Mouse (Mus musculus) limb, embryonic 13.5 days (tissue): ENCODE data around the gene Trub2. TPM values are rescaled to one million over a fixed set of nuclear protein-coding genes. Genes with fewer than 3 reads are reported as not detected.

Experiments
- ATAC-seq: fragments of 200-750 bp; cut with Nextera tagmentation; 2 replicates; pipeline ENCODE4 v1.8.0; 2017; ENCODE audit warnings: low read depth, moderate number of reproducible peaks, moderate TSS enrichment; ENCODE audit not compliant: low FRiP score
- H3K27ac ChIP-seq: fragments of 300-500 bp; sonication (generic); 2 replicates; pipeline ENCODE4 v1.5.1; 2015; ENCODE audit warnings: inconsistent platforms, mild to moderate bottlenecking, moderate library complexity
- H3K27me3 ChIP-seq: fragments of 300-500 bp; sonication (generic); 2 replicates; pipeline ENCODE4 v1.6.1; 2015; ENCODE audit warnings: mild to moderate bottlenecking, inconsistent platforms
- H3K36me3 ChIP-seq: fragments of 300-500 bp; sonication (generic); 2 replicates; pipeline ENCODE4 v1.6.1; 2015; ENCODE audit warnings: inconsistent platforms, mild to moderate bottlenecking, moderate library complexity
- H3K4me1 ChIP-seq: fragments of 300-500 bp; sonication (generic); 2 replicates; pipeline ENCODE4 v1.6.1; 2015; ENCODE audit warnings: inconsistent platforms
- H3K4me2 ChIP-seq: fragments of 300-500 bp; sonication (generic); replicated peaks from 2 replicates; pipeline ENCODE4 v1.6.1; 2015; ENCODE audit warnings: inconsistent platforms, mild to moderate bottlenecking, moderate library complexity
- H3K4me3 ChIP-seq: fragments of 300-500 bp; sonication (generic); 2 replicates; pipeline ENCODE4 v1.5.1; 2015; ENCODE audit warnings: moderate library complexity, mild to moderate bottlenecking, inconsistent platforms
- H3K9ac ChIP-seq: fragments of 300-500 bp; sonication (generic); 2 replicates; pipeline ENCODE4 v1.6.1; 2015; ENCODE audit warnings: mild to moderate bottlenecking, inconsistent platforms
- H3K9me3 ChIP-seq: fragments of 300-500 bp; sonication (generic); 2 replicates; pipeline ENCODE4 v1.6.1; 2016; ENCODE audit warnings: inconsistent platforms
- WGBS: fragments of 180-500 bp; shearing (Covaris S2); methylation state at CpG from one replicate; pipeline ENCODE4 v1.1.7; 2015; 5-methylcytosine and 5-hydroxymethylcytosine counted together
- polyA plus RNA-seq: library from polyadenylated mRNA; unstranded; fragments of >200 nt; fragmentation: Nextera tagmentation; extraction: Ambion mirVana; gene quantifications from 2 replicates; pipeline ENCODE4 v1.2.1, GENCODE M21; 2015

The Trub2 gene
- polyA plus RNA-seq, 1 experiment from 2014 or later: 50.1 TPM

DNA sequence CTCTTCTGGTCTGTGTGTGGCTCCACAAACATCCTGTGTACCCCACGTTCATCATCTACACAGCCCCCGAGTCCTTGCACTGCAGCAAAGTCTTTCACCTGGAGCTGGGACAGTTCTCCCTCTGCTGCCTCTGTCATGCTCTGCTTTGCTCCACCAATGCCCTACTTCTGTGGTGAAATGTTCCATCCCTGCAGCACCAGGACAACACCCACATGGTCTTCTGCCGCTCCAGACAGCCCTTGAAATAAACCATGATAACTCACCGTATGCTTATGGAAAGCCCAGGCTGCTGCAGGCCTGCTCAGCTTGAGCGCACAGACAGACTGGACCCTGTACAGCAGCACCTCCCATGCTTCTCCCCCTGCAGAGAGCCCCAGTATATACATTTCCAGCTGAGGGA lies 74.2 kb downstream of the Trub2 start:
- peaks cover 21% of the 10 kb centered on the region for H3K4me1 ChIP-seq
- H3K4me3 ChIP-seq: no peak overlapping the region
- peaks cover 75% of the 10 kb centered on the region for H3K36me3 ChIP-seq
- no peak overlapping the region for H3K9ac ChIP-seq
- no peak overlapping the region for H3K27ac ChIP-seq
- no peaks in the 10 kb centered on the region for H3K9me3 ChIP-seq
- no peak overlapping the region for H3K4me2 ChIP-seq
- no peak for ATAC-seq
- H3K27me3 ChIP-seq: no peaks in the 10 kb centered on the region
- WGBS: 91% methylated on average over 5 of the region's 5 CpGs

GRCm38 (mm10) chr2:29713501-29713900 lies 74.8 kb downstream of the Trub2 start:
- peaks cover 21% of the 10 kb centered on the region for H3K4me1 ChIP-seq
- H3K9ac ChIP-seq: no peak overlapping the region
- no peak for ATAC-seq
- peaks cover 72% of the 10 kb centered on the region for H3K36me3 ChIP-seq
- H3K9me3 ChIP-seq: no peaks in the 10 kb centered on the region
- no peak overlapping the region for H3K4me2 ChIP-seq
- 75% methylated on average over 2 of the region's 2 CpGs for WGBS
- no peaks in the 10 kb centered on the region for H3K27me3 ChIP-seq
- H3K4me3 ChIP-seq: no peak overlapping the region
- no peak overlapping the region for H3K27ac ChIP-seq

- no peaks in the 10 kb centered on the region for H3K27me3 ChIP-seq
- H3K9ac ChIP-seq: no peak overlapping the region
- no peak overlapping the region; the same call in 1 of the 2 replicates for H3K27ac ChIP-seq
- H3K9me3 ChIP-seq: no peaks in the 10 kb centered on the region
- WGBS: 80% methylated on average over 5 of the region's 5 CpGs
- H3K36me3 ChIP-seq: peaks cover 76% of the 10 kb centered on the region
- H3K4me3 ChIP-seq: no peak overlapping the region
- H3K4me2 ChIP-seq: no peak overlapping the region
- peaks cover 14% of the 10 kb centered on the region for H3K4me1 ChIP-seq
- ATAC-seq: no peak
These were observed 76.4 kb downstream of the Trub2 start for GRCm38 (mm10) chr2:29711877-29712276.

Other genes with a start within 250 kb of the Trub2 start
- gene Rapgef1, start 168.8 kb downstream of the Trub2 start, polyA plus RNA-seq: 15.2 and 15.9 TPM in 2 replicates
- not detected in 2 replicates for gene Gm13420, start 36.8 kb downstream of the Trub2 start, polyA plus RNA-seq
- 0.55 and 0.98 TPM in 2 replicates for gene Gm13547, start 29.2 kb downstream of the Trub2 start, polyA plus RNA-seq
- gene Coq4, start 1.0 kb downstream of the Trub2 start, polyA plus RNA-seq: 29.7 and 29.9 TPM in 2 replicates
- gene Slc27a4, start 14.1 kb upstream of the Trub2 start, polyA plus RNA-seq: 14.8 and 15.6 TPM in 2 replicates
- 24.3 and 27.2 TPM in 2 replicates for gene Urm1, start 31.6 kb upstream of the Trub2 start, polyA plus RNA-seq
- gene Cercam, start 80.7 kb upstream of the Trub2 start, polyA plus RNA-seq: 28.8 and 33.4 TPM in 2 replicates
- 64.4 and 68.9 TPM in 2 replicates for gene Odf2, start 100.7 kb upstream of the Trub2 start, polyA plus RNA-seq
- gene Gle1, start 146.9 kb upstream of the Trub2 start, polyA plus RNA-seq: 74.2 and 75.1 TPM in 2 replicates
- 85.5 and 90.7 TPM in 2 replicates for gene Sptan1, start 177.1 kb upstream of the Trub2 start, polyA plus RNA-seq